Mouse (Mus musculus): ENCODE measurements around the gene Camk2d. TPM values are rescaled to one million over a fixed set of nuclear protein-coding genes. Genes with fewer than 3 reads are reported as not detected.

Camk2d gene
- total and polyA plus RNA-seq, 2 experiments from 2014 or later = 95.3 to 178 TPM

DNA sequence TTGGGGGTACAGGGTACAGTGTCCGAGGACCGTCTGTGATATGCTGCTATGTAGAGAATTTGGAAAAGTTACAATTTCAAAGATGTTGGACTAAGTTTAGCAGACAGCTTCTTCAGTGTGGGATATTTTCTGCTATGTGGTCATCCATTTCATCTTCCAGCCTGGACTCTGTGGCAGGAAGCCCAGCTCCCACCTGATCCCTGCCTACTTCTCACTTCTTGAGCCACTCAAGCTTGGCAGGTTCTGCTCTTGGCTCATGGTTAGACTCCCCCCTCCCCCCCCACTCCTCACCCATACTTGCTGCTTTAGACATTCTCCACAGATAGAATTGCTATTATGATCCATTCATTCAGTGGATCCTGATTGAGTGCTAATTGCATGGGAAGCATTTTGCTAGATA lies 141.0 kb downstream of the Camk2d start:
- H3K9me3 ChIP-seq (ENCODE audit: low read length) = no peaks in the 10 kb centered on the region
- H3K27ac ChIP-seq = no peak overlapping the region
- no peak overlapping the region for H3K4me3 ChIP-seq (ENCODE audit: low read length)
- DNase-seq (ENCODE audit: low spot score) = peak; percentile 58
- no peaks in the 10 kb centered on the region for H3K27me3 ChIP-seq (ENCODE audit: insufficient read depth, low read length)
- no peaks in the 10 kb centered on the region for H3K36me3 ChIP-seq (ENCODE audit: insufficient read depth, low read length)
- peak; percentile 79 for ATAC-seq
- 0 out of 2 replicates have a peak, but pooled peaks cover 4% of the 10 kb centered on the region for H3K4me1 ChIP-seq (ENCODE audit: insufficient read depth, low read length)
- H3K4me2 ChIP-seq (ENCODE audit: low read depth, low read length) = no peak overlapping the region
- TF ChIP-seq CTCF (IDR thresholded peaks at IDR 0.05; ENCODE audit: low read depth) = no peak
- WGBS = 95% methylated on average over 2 of the region's 2 CpGs
- H3K9ac ChIP-seq (replicated peaks; ENCODE audit: low read length) = no peak overlapping the region

- no peak overlapping the region for H3K4me3 ChIP-seq (ENCODE audit: low read length)
- H3K4me2 ChIP-seq (ENCODE audit: low read depth, low read length) = no peak overlapping the region
- DNase-seq (ENCODE audit: low spot score) = no peak
- ATAC-seq = no peak
- no peak overlapping the region for H3K27ac ChIP-seq
- 78% methylated on average over 1 of the region's 1 CpGs for WGBS
- TF ChIP-seq CTCF (IDR thresholded peaks at IDR 0.05; ENCODE audit: low read depth) = no peak
- no peak overlapping the region for H3K9ac ChIP-seq (replicated peaks; ENCODE audit: low read length)
- H3K27me3 ChIP-seq (ENCODE audit: insufficient read depth, low read length) = no peaks in the 10 kb centered on the region
- H3K9me3 ChIP-seq (ENCODE audit: low read length) = no peaks in the 10 kb centered on the region
- H3K4me1 ChIP-seq (ENCODE audit: insufficient read depth, low read length) = 0 out of 2 replicates have a peak, but pooled peaks cover 4% of the 10 kb centered on the region
- no peaks in the 10 kb centered on the region for H3K36me3 ChIP-seq (ENCODE audit: insufficient read depth, low read length)
Observed at GRCm38 (mm10) chr3:126740146-126740545, 144.0 kb downstream of the Camk2d start.

DNA sequence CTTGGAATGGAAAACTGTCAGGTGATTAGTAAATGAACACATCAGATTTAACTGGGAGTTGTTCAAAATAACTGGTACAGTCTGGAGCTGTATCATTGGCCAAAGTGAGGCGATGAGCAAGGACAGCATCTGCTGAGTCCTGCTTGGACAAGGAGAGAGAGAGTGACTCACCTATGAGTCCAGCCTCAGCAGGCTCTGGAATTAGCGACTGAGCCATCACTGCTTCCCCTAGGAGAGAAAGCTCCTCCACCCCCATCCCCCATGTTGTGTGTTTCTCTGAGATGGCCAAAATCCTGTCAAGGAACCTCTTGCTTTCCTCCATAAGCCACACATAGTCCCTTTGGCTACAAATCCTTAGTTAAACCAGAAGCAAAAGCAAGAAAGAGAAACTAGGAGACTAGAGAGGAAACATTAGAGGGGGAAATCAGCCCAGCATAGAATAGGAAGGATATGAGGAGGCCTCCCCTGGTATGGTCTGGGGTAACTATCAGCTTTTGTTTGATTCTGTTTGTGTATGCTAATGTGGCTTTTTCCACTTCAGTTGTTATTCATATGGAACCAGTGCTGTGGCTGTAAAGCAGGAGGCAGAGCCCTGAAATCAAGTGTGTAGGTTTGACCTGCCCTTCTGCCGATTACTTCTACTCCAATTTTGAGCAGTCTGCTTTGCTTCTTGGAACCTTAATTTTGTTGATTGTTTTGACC lies 148.5 kb downstream of the Camk2d start:
- Histone ChIP-seq H3K4me2 (ENCODE audit: low read depth, low read length) (no peak overlapping the region), H3K36me3 (ENCODE audit: insufficient read depth, low read length) (no peaks in the 10 kb centered on the region), H3K27me3 (ENCODE audit: insufficient read depth, low read length) (no peaks in the 10 kb centered on the region), H3K9ac (replicated peaks; ENCODE audit: low read length) (no peak overlapping the region), H3K9me3 (ENCODE audit: low read length) (no peaks in the 10 kb centered on the region), H3K4me1 (ENCODE audit: insufficient read depth, low read length) (no peaks in the 10 kb centered on the region), H3K27ac (no peak overlapping the region), H3K4me3 (ENCODE audit: low read length) (no peak overlapping the region)
- DNase-seq (ENCODE audit: low spot score) (peak; percentile 6), ATAC-seq (peak; percentile 46)
- WGBS = 50% methylated on average over 3 of the region's 3 CpGs
- TF ChIP-seq CTCF (IDR thresholded peaks at IDR 0.05; ENCODE audit: low read depth) = no peak

GRCm38 (mm10) chr3:126746148-126746803 lies 150.2 kb downstream of the Camk2d start:
- Histone ChIP-seq H3K27ac (no peak overlapping the region), H3K9me3 (ENCODE audit: low read length) (no peaks in the 10 kb centered on the region), H3K36me3 (ENCODE audit: insufficient read depth, low read length) (no peaks in the 10 kb centered on the region), H3K27me3 (ENCODE audit: insufficient read depth, low read length) (no peaks in the 10 kb centered on the region), H3K9ac (replicated peaks; ENCODE audit: low read length) (no peak overlapping the region), H3K4me1 (ENCODE audit: insufficient read depth, low read length) (no peaks in the 10 kb centered on the region), H3K4me2 (ENCODE audit: low read depth, low read length) (no peak overlapping the region), H3K4me3 (ENCODE audit: low read length) (no peak overlapping the region)
- no peak for TF ChIP-seq CTCF (IDR thresholded peaks at IDR 0.05; ENCODE audit: low read depth)
- 55% methylated on average over 11 of the region's 11 CpGs for WGBS
- ATAC-seq (peak; percentile 75), DNase-seq (ENCODE audit: low spot score) (peak; percentile 58)

DNA sequence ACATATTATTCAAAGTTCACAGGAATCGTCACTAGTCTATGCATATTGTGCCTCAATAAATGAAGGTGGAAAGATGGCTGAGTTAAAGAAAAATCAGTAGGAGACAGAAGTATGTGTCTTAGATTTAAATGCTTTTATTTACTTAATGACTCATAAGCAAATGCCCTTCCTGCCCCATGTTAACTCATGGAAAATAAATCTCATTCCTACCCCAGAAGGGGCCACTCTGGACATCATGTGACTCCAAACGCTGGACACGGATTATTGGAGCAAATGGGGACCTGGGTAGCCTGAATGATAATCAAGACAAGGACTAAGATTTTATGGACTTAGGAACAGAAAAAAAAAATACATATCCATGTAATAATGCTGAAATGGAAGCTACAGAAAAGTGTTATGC lies 151.5 kb downstream of the Camk2d start:
- TF ChIP-seq CTCF (IDR thresholded peaks at IDR 0.05; ENCODE audit: low read depth) = no peak
- H3K27ac ChIP-seq = no peak overlapping the region
- H3K4me2 ChIP-seq (ENCODE audit: low read depth, low read length) = no peak overlapping the region
- WGBS = 87% methylated on average over 3 of the region's 3 CpGs
- DNase-seq (ENCODE audit: low spot score) (no peak), ATAC-seq (no peak)
- H3K9ac ChIP-seq (replicated peaks; ENCODE audit: low read length) = no peak overlapping the region
- no peaks in the 10 kb centered on the region for H3K9me3 ChIP-seq (ENCODE audit: low read length)
- no peaks in the 10 kb centered on the region for H3K36me3 ChIP-seq (ENCODE audit: insufficient read depth, low read length)
- H3K27me3 ChIP-seq (ENCODE audit: insufficient read depth, low read length) = no peaks in the 10 kb centered on the region
- H3K4me1 ChIP-seq (ENCODE audit: insufficient read depth, low read length) = no peaks in the 10 kb centered on the region
- no peak overlapping the region for H3K4me3 ChIP-seq (ENCODE audit: low read length)

GRCm38 (mm10) chr3:126751377-126752098 lies 155.4 kb downstream of the Camk2d start:
- TF ChIP-seq CTCF (IDR thresholded peaks at IDR 0.05; ENCODE audit: low read depth) = no peak
- no peaks in the 10 kb centered on the region for H3K27me3 ChIP-seq (ENCODE audit: insufficient read depth, low read length)

More at GRCm38 (mm10) chr3:126751377-126752098, 155.4 kb downstream of the Camk2d start:
- no peaks in the 10 kb centered on the region for H3K36me3 ChIP-seq (ENCODE audit: insufficient read depth, low read length)
- no peak overlapping the region for H3K27ac ChIP-seq
- 75% methylated on average over 7 of the region's 7 CpGs for WGBS
- no peaks in the 10 kb centered on the region for H3K9me3 ChIP-seq (ENCODE audit: low read length)
- no peak overlapping the region for H3K4me3 ChIP-seq (ENCODE audit: low read length)
- DNase-seq (ENCODE audit: low spot score) (no peak), ATAC-seq (no peak)
- no peaks in the 10 kb centered on the region for H3K4me1 ChIP-seq (ENCODE audit: insufficient read depth, low read length)
- no peak overlapping the region for H3K4me2 ChIP-seq (ENCODE audit: low read depth, low read length)
- no peak overlapping the region for H3K9ac ChIP-seq (replicated peaks; ENCODE audit: low read length)

All from hindbrain, postnatal 0 days (tissue).